Mouse (Mus musculus): Measurements from ENCODE around the gene Ssu2.

Ssu2 gene

DNA sequence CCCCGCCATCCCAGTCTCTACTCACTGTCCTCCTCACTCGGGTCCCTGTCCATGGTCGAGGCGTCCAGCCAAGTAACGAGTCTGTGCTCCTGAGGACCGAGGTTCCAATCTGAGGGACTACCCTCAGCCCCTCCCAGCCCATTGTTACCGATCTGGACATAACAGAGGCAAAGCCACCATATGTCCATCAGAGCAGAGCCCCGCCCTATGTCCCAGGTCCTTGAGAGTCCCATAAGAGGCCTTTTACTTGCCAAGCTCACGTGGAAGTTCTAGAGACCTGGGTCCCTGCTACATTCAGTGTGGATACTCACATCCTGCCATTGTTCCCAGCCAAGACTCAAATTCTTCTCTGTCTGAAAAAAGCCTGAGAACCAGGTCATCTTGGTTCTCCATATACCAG is at the start of gene Ssu2:
Gene Ssu2 (minus strand): TSS at position 77 of the 400 bp plus-strand sequence.
- no peak for DNase-seq (ENCODE audit: low read depth)

- no peak for DNase-seq (ENCODE audit: low read depth)
Observed at GRCm38 (mm10) chr6:112426018-112426732, 38.4 kb upstream of the Ssu2 start.

- DNase-seq (ENCODE audit: low read depth) = no peak
Observed at GRCm38 (mm10) chr6:112423746-112424501, 36.1 kb upstream of the Ssu2 start.

GRCm38 (mm10) chr6:112420883-112421282 is 33.1 kb upstream of the Ssu2 start:
- DNase-seq (ENCODE audit: low read depth) = no peak

DNA sequence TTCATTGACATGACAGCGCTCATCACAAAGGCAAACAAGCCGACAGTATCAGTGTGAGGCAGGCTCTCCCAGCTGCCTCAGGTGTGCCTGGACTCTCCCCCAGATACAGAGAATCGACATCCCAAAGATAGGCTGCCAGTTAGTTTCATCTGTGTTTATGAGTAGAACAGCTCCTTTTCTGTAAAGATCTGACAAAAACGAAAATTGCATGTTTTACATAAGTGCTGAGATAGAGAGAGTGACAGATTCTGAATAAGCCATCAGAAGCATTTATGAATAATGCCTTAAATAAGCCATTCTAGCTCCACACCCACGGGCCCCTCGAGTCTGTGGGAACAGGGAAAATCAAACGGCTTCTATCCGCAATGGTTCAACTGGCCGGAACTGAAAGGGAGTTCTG is 31.5 kb upstream of the Ssu2 start:
- DNase-seq (ENCODE audit: low read depth) = no peak

DNA sequence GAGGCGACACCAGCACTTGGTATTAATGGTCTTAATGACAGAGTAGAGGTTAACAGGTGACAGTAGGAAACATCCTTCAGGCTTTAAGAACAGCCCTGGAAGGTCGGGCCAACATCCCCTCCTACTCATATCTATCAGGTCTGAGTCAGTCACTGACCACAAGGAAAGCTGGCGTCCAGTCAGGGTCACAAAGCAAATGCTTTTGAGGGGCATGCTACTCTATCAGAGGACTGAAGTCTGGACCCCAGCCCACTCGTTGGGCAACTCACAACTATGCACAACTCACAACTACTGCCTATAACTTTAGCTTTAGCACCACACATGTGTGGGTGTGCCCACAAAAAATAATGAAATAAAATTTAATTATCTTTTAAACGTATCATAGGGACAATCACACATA is 16.3 kb upstream of the Ssu2 start:
- DNase-seq (ENCODE audit: low read depth) = no peak

DNA sequence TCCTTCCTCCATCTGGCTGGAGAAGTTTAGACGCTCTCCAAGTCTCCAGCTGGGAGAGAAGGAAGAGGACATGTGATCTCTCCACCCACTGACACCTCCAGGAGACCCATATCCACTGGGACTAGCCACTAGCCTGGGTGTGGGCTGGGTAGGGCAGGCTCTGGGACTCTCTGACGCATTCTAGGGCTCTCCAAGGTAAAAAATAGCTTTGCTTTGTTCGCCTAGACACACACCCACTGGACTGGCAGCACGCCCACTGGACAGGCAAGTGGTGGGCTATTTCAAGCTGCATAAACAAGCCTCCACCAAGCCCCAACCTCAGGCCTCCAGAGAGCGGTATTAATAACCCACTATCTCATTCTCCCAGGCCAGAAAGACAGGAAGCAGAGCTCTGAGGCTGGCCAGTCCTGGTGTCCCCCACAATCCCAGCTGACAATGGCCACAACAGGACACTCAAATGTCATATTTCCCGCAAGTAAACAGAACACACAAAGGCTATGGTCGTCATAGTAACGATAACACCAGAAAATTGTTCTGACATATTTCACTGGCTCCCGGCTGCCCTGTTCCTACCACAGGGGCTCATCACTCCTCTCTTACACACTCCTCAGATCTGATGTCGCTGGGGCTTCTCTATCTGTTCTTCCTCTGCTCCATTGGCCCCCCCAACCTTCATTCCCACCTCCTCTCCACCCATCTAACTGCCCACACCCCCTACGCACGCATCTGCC is 14.3 kb upstream of the Ssu2 start:
- peak; percentile 91 for DNase-seq (ENCODE audit: low read depth)

DNA sequence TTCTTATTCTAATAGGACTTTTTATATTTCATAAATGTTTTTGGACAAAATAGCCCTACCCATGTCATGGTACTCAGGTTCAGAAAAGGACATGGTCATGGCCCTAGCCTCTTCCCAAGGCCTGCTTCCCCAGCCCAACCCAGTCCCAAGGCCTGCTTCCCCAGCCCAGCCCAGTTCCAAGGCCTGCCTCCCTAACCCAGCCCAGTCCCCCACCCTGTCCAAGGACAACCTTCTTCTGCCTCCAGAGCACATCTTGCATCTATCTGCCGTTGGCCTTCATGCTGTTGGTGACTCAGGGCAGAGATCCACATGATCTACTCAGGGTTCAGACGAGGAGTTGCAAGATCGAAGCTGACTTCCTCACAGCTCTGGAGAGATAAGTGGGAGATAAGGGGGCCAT is 9.5 kb upstream of the Ssu2 start:
- peak; percentile 67 for DNase-seq (ENCODE audit: low read depth)

DNA sequence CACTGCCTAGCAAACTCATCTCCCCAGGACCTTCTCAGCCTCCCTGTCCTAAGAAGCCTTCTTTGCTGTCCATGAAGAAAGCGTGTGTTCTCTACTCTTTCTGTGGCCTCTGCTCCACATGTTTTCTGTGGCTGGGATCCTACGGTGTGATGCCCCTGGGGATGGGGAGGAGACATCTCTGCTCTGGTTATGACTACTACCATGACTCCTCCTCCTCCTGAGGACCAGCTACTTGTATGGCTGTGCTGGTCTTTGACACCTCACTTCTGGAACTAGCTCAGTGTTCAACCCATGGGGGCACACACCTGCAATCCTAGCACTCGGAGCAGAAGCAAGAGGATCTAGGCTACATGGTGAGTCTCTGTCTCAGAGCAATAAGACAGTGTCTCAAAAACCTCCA is 8.5 kb upstream of the Ssu2 start:
- DNase-seq (ENCODE audit: low read depth) = no peak

- DNase-seq (ENCODE audit: low read depth) = no peak
Observed at GRCm38 (mm10) chr6:112388385-112388784, 562 bp upstream of the Ssu2 start.

DNA sequence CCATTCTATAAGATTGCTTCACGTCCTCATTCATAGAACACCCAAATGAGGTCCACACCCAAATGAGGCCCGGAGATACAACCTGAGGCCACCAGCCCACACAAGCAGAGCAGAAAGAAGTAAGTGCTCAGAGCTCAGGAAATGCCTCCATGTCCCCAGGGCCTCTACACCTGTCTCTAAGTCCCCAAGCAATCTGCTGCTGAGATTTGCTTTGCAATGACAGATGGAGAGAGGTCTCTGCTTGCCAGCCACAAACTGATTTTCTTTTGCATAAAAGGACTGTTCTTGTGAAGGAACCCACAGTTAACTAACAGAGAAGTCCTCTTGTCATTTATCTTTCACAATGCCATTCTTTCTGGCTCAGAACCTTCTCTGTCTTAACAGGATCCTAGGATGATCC is 1.6 kb downstream of the Ssu2 start:
- DNase-seq (ENCODE audit: low read depth) = no peak

DNA sequence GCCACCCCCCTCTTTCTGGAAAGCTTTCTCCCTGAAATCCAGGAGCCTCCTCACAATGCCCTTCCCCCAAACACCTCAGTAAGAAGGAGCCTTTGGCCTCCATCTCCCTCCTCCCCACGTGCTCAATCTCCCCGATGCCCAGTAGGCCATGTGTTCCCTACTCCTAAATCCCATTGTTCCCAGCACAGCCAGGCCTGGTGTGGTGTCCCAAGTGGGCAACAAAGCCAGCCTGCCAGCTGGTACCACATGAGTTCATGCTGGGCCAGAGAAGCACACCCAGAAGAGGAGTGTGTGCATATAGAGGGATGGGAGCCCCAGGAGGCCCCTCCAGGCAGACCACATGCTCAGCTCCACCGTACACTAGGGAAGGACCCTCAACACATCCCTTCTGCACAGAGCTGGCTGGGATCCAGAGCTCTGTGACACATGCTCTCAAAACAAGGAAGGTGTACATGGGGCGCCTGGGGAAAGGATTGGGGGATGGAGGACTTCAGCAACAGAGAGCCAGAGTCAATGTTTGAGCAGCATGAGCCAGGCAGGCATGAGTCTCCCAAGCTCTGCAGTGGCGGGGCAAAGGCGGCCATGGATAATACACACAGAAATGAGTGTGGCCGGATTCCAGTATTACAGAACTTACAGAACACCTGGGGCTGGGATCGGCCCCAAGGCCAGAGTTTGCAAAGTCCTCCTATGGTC is 4.7 kb downstream of the Ssu2 start:
- no peak for DNase-seq (ENCODE audit: low read depth)

DNA sequence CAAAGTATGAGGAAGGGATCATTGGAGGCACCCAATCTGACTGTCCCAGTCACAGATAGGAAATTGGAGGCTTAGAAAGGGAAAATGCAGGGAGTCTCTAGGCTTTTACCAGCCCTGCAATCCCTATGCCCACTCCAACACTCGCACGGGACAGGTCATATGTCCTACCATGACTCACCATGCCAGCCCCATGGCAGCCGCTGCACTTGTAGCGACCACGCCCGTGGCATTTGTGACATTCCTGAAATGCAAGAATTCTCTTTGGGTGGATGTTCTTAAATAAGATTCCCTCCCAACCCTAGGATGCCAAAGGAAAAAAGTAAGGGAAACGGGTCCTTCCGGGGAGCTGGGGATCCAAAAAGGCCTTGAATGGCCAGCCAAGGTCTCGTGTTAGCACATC is 8.8 kb downstream of the Ssu2 start:
- DNase-seq (ENCODE audit: low read depth) = no peak

- DNase-seq (ENCODE audit: low read depth) = no peak
Observed at GRCm38 (mm10) chr6:112375661-112376392, 12.0 kb downstream of the Ssu2 start.

- peak; percentile 73 for DNase-seq (ENCODE audit: low read depth)
Observed at GRCm38 (mm10) chr6:112373886-112374585, 13.8 kb downstream of the Ssu2 start.

GRCm38 (mm10) chr6:112365294-112365693 is 22.5 kb downstream of the Ssu2 start:
- peak; percentile 89 for DNase-seq (ENCODE audit: low read depth)

GRCm38 (mm10) chr6:112364581-112364980 is 23.2 kb downstream of the Ssu2 start:
- DNase-seq (ENCODE audit: low read depth) = peak; percentile 78

- peak; percentile 56 for DNase-seq (ENCODE audit: low read depth)
Observed at GRCm38 (mm10) chr6:112362349-112362958, 25.4 kb downstream of the Ssu2 start.

GRCm38 (mm10) chr6:112360676-112361075 is 27.1 kb downstream of the Ssu2 start:
- DNase-seq (ENCODE audit: low read depth) = no peak

GRCm38 (mm10) chr6:112359341-112359740 is 28.5 kb downstream of the Ssu2 start:
- no peak for DNase-seq (ENCODE audit: low read depth)

DNA sequence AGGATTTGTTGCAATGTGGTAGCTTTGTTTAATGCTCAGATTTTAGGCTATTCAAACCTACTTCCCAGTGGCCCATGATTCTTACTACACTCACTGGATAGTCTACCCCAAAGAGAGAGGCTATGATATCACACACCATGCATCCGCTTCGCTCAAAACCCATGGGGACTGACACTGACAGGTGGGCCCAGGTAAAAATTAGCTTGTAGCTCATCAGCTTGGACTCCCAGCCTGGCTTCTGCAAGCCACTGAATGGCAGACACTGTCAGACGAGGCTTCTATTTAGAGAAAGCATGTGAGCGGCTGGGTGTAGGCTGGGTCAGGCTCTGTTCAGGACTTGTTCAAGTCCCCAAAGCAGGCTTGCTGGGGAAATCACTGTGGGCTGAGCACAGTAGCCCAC is 37.4 kb downstream of the Ssu2 start:
- DNase-seq (ENCODE audit: low read depth) = no peak

All from 416B (cell line).